Mouse (Mus musculus): Measurements from ENCODE around the gene Cemip2.

The Cemip2 gene

DNA sequence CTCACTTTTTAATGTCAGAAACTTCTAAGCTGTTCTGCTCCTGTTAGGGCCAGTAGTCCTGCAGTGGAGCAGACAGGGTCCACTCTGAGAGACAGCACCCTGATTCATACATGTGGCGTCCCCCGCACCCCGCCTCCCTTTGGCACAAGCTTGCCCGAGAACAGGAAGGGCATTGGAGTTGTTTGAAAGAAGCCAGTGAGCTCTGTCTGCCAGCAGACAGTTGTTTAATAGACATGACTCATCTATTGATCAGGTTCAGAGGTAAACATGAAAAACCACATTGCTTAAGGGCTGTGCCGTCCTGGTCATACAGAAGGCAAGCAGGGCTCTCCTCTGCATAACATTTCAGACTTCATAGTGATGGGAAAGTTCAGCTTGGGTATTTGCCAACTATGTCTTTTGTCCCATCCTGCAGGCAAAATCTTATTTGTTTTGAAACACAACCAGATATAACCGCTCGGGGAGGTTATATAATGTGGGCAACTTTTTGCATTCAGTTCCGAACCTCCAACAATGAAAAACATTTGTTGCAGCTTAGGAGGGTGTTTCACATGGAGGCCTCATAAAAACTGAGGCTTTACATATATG lies 36.4 kb downstream of the Cemip2 start:
- no peak for DNase-seq (ENCODE audit: low spot score in 2 of 2)

GRCm38 (mm10) chr19:21816260-21816659 lies 38.1 kb downstream of the Cemip2 start:
- no peak for DNase-seq (ENCODE audit: low spot score in 2 of 2)

DNA sequence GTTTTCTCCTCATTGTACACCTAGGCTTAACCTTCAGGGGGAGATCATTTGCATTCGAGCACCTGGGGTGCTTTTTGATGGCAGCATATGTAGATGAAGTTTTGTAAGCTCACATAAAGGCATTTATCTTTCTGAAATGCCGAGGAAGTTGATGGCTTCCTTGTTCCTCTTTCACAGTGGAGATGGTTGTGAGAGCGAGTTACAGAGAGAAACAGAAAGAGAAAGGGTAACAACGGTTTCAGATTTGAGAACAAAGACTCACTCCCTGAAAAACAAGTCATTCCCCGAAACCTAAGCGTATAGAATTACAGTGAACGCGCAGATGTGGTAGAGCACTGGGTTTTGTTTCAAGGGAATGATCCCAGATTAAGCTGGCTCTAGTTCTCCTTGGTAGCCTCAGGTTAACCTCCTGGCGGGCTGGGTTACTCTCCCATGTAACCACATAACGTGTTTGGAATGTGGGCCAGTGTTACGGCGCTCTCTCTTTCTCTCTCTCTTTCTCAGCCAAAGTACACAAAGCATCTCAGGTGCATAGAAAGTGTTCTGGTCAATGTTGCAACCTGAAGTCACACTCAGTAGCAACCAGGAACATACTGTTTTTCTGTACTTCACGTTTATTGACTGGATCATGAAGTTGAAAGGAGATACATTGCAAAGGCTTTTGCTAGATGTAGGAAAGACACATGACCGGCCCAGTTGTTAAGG lies 40.0 kb downstream of the Cemip2 start:
- DNase-seq (ENCODE audit: low spot score in 2 of 2), result no peak

DNA sequence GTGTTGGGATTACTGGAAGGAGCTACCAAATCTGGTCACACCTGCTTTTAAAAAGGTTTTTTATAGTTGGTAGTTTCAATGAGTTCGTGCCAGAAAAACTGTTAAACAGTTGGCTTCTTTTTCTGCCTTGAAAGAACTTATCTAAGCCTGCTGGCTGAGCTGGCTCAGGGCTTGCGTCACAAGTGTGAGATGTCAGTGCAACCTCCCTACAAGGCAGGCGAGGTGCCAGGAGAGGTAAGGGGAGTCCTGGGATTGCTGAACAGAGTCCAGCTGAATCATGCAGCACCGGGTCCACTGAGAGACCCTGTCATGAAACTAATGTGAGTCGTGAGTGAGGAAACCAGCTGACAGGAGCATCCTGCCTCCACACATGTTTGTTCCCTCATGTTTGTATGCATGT lies 41.4 kb downstream of the Cemip2 start:
- no peak for DNase-seq (ENCODE audit: low spot score in 2 of 2)

DNA sequence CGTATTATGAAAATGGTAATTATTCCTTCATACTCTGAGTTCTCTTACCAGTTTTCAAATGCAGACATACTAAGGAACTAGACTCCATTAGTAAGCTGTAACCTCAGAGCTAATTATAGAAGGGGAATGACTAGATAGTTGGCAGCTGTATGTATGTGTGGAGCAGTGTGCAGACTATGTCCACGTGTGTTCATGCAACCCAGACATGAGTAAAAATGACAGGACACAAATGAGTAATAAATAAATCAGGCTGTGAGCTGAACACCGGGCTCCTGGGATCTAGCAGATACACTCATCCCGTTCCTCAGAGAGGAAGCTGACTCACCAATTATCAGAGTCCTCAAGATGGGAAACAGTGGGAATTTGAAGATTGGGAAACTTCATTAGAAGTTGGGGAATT lies 42.0 kb downstream of the Cemip2 start:
- no peak for DNase-seq (ENCODE audit: low spot score in 2 of 2)

DNA sequence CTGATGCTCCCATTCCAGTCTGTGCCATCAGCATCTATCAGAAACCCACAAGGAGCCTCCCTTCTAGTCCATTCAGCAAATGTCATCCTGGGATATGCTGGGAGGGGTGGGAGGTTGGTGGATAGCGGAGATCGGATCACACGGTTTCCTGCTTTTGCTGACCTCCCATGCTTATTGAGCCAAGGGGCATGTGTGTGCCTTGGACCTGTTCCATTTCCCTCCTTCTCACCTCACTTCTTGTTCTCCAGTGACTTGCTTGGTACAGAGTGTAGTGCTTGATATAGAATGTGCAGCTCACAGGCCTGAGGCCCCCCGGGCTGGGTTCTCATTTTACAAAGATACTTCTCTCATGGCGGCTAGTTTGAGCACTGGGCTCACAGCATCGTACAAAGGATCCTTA lies 43.7 kb downstream of the Cemip2 start:
- no peak for DNase-seq (ENCODE audit: low spot score in 2 of 2)

- DNase-seq (ENCODE audit: low spot score in 2 of 2), result no peak
These were observed 46.0 kb downstream of the Cemip2 start for GRCm38 (mm10) chr19:21824146-21824545.

DNA sequence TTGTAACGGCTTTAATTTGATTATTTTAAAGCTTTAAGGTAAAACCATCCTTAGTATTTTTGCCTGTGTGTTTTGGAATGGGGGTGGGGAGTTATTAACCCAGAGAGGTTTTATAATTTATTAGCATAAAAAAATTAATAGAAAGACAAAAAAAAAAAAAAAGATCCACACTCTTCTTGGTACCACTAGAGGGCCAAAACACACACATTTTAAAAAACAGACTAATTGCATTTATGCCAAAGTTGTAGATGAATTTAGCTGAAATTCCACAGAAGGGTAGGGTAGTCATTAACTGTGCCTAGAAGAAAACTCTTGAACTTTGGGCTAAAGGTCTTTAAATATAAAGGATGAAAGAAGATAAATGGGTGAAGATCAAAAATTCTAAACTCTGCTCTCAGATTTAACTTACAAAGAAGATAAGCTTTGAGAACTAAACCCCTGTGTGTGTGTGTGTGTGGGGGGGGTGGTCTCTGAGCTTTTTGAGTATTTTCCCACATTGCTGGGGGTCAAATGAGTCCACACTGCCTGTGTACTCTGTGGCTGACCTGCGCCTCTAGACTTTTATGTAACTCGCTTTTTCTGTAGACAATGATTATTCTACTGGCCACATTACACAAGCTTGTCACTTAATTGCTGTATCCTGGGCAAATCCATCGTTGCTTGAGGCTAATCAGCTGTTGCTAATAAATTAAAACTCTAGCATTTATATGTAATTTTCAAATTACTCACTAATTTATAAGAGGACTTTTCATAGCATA lies 47.2 kb downstream of the Cemip2 start:
- no peak for DNase-seq (ENCODE audit: low spot score in 2 of 2)

DNA sequence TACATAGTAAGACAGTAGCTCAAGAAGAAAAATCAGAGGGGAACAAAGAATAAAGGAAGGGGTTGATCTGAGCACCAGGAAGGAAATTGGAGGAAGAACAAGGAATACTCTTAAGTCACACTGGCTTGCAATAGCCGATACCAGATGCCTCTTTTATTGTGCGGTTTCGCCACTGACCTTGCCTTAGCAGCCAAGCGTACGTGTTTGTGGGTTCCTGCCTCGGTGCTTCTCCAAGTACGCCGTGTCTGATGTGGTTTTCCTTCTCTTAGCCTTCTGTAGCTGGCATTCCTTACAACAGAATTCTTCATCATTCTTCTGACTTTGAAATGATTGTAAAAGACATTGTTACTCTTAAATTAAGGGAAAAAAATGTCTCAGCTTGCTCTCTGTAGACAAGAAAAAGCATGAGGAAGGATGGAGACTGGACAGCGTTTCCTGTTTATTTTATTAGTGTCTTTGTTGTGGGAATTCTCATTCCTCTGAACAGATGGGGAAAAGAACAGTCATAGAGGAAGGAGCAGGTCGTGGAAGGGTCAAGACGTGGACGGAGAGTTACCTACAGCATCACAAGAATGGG lies 55.4 kb downstream of the Cemip2 start:
- no peak for DNase-seq (ENCODE audit: low spot score in 2 of 2)

GRCm38 (mm10) chr19:21834952-21835351 lies 56.8 kb downstream of the Cemip2 start:
- DNase-seq (ENCODE audit: low spot score in 2 of 2), result no peak

DNA sequence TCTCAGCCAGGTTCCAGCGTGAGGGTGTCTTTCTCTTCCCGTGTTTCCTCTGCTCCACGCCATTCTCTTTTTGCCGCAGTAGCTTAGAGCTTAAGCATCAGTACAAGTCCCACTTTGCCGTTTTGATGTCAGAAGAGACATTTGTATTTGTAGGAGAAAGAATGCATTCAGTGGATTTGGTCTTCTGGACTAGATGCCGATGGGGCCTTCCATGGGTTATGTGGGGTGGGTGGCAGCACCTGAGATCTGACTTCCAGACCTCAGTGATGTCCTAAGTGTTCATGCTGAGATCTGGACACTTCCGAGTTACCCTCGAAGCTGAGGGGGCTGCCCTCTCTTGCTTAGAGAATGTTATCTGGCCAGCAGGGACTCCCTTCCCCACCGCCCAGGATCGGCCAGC lies 72.6 kb downstream of the Cemip2 start:
- no peak for DNase-seq (ENCODE audit: low spot score in 2 of 2)

DNA sequence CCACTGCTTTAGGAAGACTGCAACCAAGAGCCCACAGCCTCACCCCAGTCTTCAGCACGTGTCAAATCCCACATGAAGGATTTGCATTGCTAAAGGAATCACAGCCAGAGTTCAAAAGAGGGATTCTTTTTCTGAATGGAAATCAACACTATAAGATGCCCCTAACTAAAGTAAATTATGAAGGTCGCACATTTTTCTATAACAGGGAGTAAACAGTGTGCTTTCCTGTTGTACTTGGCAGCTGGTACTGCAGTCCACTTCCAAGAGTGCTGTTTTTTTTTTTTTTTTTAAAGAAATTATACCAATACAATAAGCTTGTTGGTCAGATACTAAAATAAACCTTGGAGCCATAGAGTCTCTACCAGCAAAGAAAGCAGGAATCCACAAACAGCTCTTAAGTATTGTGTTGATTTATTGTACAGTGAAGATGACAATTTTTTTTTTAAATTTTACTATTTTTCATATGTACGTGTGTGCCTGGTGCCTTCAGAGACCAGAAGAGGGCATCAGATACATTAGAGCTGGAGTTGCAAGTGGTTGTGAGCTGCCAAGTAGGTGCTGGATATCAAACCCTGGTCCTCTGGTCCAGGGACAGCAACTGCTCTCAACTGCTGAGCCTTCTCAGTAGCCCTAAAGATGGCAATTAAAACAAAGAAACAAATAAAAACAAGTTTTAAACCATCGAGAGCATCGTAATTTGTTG lies 76.5 kb downstream of the Cemip2 start:
- no peak for DNase-seq (ENCODE audit: low spot score in 2 of 2)

- DNase-seq (ENCODE audit: low spot score in 2 of 2), result no peak
These were observed 77.4 kb downstream of the Cemip2 start for GRCm38 (mm10) chr19:21855421-21856128.

- no peak for DNase-seq (ENCODE audit: low spot score in 2 of 2)
These were observed 80.8 kb downstream of the Cemip2 start for GRCm38 (mm10) chr19:21858846-21859521.

- DNase-seq (ENCODE audit: low spot score in 2 of 2), result peak in 1 of 2 experiments; percentile 74
These were observed 82.0 kb downstream of the Cemip2 start for GRCm38 (mm10) chr19:21860132-21860531.

- DNase-seq (ENCODE audit: low spot score in 2 of 2), result no peak
These were observed 82.8 kb downstream of the Cemip2 start for GRCm38 (mm10) chr19:21860894-21861293.

DNA sequence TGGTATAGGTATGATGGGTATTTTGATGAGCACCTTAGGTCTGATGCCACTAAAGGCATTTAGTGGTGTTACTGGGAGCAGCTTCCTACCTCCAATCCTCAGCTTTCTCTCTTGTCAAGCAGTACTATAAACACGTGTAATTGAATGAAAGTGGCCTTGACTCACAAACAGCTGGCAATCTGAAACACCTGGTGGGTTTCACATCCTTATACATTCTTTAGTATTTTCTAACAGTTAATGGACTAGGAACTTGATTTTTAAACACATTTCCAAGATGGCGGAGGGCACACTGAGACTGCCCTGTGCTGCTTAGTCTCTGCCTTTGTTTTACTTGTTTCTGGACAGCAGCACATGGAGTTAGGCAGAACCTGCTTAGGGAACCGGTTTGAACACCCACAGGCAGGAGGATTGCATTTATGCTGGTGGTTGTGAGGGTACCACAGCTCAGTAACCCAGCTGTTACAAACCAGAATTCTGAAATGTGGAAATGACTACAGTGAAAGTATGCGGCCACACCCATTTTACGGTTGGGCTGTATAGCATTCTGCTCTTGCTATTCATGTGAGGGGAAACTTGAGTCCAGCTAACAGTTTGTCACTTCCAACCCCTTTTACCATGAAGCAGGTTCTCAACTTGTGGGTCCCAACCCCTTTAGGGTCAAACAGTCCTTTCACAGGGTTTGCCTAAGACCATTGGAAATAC lies 84.3 kb downstream of the Cemip2 start:
- DNase-seq (ENCODE audit: low spot score in 2 of 2), result peak in 1 of 2 experiments; percentile 34

GRCm38 (mm10) chr19:21862991-21863931 lies 85.1 kb downstream of the Cemip2 start:
- no peak for DNase-seq (ENCODE audit: low spot score in 2 of 2)
